Mouse (Mus musculus): Measurements from ENCODE around the gene Dazl.
"Not testable (repeated sequence)": the region's sequence is repeated elsewhere in the genome, so short reads cannot be mapped to it uniquely, and the experiment has no call there.

DNA sequence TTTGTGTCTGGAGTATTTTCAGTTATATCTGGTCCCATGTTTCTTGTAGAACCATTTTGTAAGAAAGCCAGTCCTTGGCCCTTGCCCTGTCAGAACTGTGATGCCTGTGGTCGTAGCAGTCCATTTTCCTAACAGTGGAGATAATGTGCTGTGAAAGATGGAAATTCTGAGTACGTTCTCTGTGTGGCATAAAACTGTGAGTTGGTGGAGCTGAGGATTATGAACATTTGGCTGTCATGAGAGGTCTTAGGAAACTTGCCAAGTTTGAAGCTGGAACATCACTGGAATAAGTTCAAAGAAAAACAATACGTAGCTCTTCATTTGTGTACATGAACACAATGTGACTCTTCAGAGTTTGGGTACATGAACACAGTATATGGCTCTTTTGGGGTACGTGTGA lies 31.8 kb downstream of the Dazl start:
- not testable (repeated sequence) for TF ChIP-seq CTCF (IDR thresholded peaks at IDR 0.05; ENCODE audit: control insufficient read depth, insufficient read depth, insufficient replicate concordance, low read depth, low read length); POLR2A (IDR thresholded peaks at IDR 0.05; ENCODE audit: control insufficient read depth, low read depth, low read length)
